Mouse (Mus musculus) heart, postnatal 4 days (tissue): ENCODE measurements around the gene Rassf2. TPM values are rescaled to one million over a fixed set of nuclear protein-coding genes. Genes with fewer than 3 reads are reported as not detected.

Experiments used
- DNase-seq: peaks from one replicate; pipeline ENCODE4 v3.0.0; 2021
- total RNA-seq, 2 experiments: library from RNA; stranded (reverse); gene quantifications; 2 replicates each; pipeline ENCODE4 v1.2.3; 2021

The Rassf2 gene
- total RNA-seq, 2 experiments from 2014 or later, result 13.7 to 15.2 TPM

- DNase-seq, result no peak
Measured at GRCm38 (mm10) chr2:132005445-132005844, 24.6 kb downstream of the Rassf2 start.

GRCm38 (mm10) chr2:132004495-132005136 is 25.4 kb downstream of the Rassf2 start:
- no peak for DNase-seq

- no peak for DNase-seq
Measured at GRCm38 (mm10) chr2:132003916-132004315, 26.1 kb downstream of the Rassf2 start.

GRCm38 (mm10) chr2:132001696-132002334 is 28.2 kb downstream of the Rassf2 start:
- no peak for DNase-seq

GRCm38 (mm10) chr2:131997356-131997755 is 32.7 kb downstream of the Rassf2 start:
- peak; percentile 36 for DNase-seq

- no peak for DNase-seq
Measured at GRCm38 (mm10) chr2:131996369-131996768, 33.7 kb downstream of the Rassf2 start.

- no peak for DNase-seq
Measured at GRCm38 (mm10) chr2:131995742-131996141, 34.3 kb downstream of the Rassf2 start.

- no peak for DNase-seq
Measured at GRCm38 (mm10) chr2:131994971-131995370, 35.1 kb downstream of the Rassf2 start.

GRCm38 (mm10) chr2:131993563-131994088 is 36.4 kb downstream of the Rassf2 start:
- DNase-seq, result no peak

- no peak for DNase-seq
Measured at GRCm38 (mm10) chr2:131993151-131993550, 36.9 kb downstream of the Rassf2 start.

- no peak for DNase-seq
Measured at GRCm38 (mm10) chr2:131992487-131992886, 37.6 kb downstream of the Rassf2 start.

GRCm38 (mm10) chr2:131988550-131988949 is 41.5 kb downstream of the Rassf2 start:
- no peak for DNase-seq

GRCm38 (mm10) chr2:131987950-131988349 is 42.1 kb downstream of the Rassf2 start:
- no peak for DNase-seq

GRCm38 (mm10) chr2:131982546-131983196 is 47.4 kb downstream of the Rassf2 start:
- peak; percentile 76 for DNase-seq

- DNase-seq, result peak; percentile 72
Measured at GRCm38 (mm10) chr2:131980866-131981265, 49.2 kb downstream of the Rassf2 start.

GRCm38 (mm10) chr2:131976663-131977062 is 53.4 kb downstream of the Rassf2 start:
- no peak for DNase-seq

- no peak for DNase-seq
Measured at GRCm38 (mm10) chr2:131971098-131971497, 59.0 kb downstream of the Rassf2 start.

- no peak for DNase-seq
Measured at GRCm38 (mm10) chr2:131970597-131970996, 59.5 kb downstream of the Rassf2 start.

- DNase-seq, result no peak
Measured at GRCm38 (mm10) chr2:131961671-131962070, 68.4 kb downstream of the Rassf2 start.

- peak; percentile 49 for DNase-seq
Measured at GRCm38 (mm10) chr2:131957731-131958222, 72.3 kb downstream of the Rassf2 start.

GRCm38 (mm10) chr2:131956336-131957256 is 73.5 kb downstream of the Rassf2 start:
- DNase-seq, result no peak

- peak; percentile 44 for DNase-seq
Measured at GRCm38 (mm10) chr2:131955264-131955663, 74.8 kb downstream of the Rassf2 start.
